Mouse (Mus musculus) neutrophil, adult 65 days (primary cell): ENCODE results near the gene BC061237. TPM values are rescaled to one million over a fixed set of nuclear protein-coding genes. Genes with fewer than 3 reads are reported as not detected.

ENCODE experiments used
- total RNA-seq: library from RNA; stranded (reverse); gene quantifications from 2 replicates; pipeline ENCODE4 v1.2.4, GENCODE M21; 2023

BC061237 gene
- total RNA-seq = not detected in 2 replicates

DNA sequence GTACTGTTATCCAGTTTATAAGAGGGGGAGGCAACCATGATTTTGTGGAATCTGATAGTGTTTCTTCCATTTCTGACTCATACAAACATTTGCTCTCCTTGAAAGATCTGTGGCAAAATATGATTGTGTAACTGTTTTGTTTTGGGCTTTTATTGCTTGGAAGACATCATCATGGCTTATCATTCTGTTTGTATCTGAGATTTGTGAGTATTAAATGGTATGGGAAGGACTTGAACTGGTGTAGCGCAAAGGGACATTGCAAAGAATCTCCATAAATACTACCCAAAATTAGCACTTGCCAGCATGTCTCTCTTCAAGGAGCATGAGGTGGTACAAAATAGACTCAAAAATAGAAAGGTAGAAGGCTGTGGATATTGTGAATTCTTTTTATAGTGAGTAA lies at the start of gene BC061237:
BC061237 (plus strand) TSS at position 301 of the 400 bp plus-strand sequence.

GRCm38 (mm10) chr14:44517976-44518375 lies 25.7 kb downstream of the BC061237 start, which contains the start of gene Gm17093:
Gene Gm17093 (plus strand): TSS chr14:44518276.

Other genes with a start within 250 kb of the BC061237 start
- gene Gm8220, start 206.9 kb upstream of the BC061237 start, total RNA-seq = not detected in 2 replicates
- gene Gm5930, start 153.9 kb upstream of the BC061237 start, total RNA-seq = not detected in 2 replicates
- gene Gm8229, start 127.1 kb upstream of the BC061237 start, total RNA-seq = not detected in 2 replicates
- gene Gm3371, start 81.8 kb upstream of the BC061237 start, total RNA-seq = not detected in 2 replicates
- gene Gm8232, start 58.8 kb upstream of the BC061237 start, total RNA-seq = not detected in 2 replicates
- gene Gm17093, start 25.8 kb downstream of the BC061237 start, total RNA-seq = not detected in 2 replicates
- not detected in 2 replicates for gene Gm8247, start 90.7 kb downstream of the BC061237 start, total RNA-seq
- not detected in 2 replicates for gene Gm5624, start 135.5 kb downstream of the BC061237 start, total RNA-seq
- gene Gm8257, start 214.0 kb downstream of the BC061237 start, total RNA-seq = not detected in 2 replicates